Mouse (Mus musculus): ENCODE measurements around the gene Gas6. TPM values are rescaled to one million over a fixed set of nuclear protein-coding genes. Genes with fewer than 3 reads are reported as not detected.

Gas6 gene
- polyA plus RNA-seq, 1 experiment from 2014 or later, result 17.5 TPM

GRCm38 (mm10) chr8:13428156-13428555 is 66.1 kb downstream of the Gas6 start:
- Histone ChIP-seq H3K9ac (no peak overlapping the region), H3K4me2 (no peak overlapping the region), H3K27me3 (no peaks in the 10 kb centered on the region), H3K4me1 (no peaks in the 10 kb centered on the region), H3K9me3 (no peaks in the 10 kb centered on the region), H3K4me3 (no peak overlapping the region), H3K27ac (no peak overlapping the region), H3K36me3 (no peaks in the 10 kb centered on the region)
- no peak for ATAC-seq (ENCODE audit: insufficient number of reproducible peaks, insufficient read depth, low FRiP score, low TSS enrichment, low read depth)
- WGBS, result 80% methylated on average over 9 of the region's 9 CpGs

GRCm38 (mm10) chr8:13427351-13427750 is 66.9 kb downstream of the Gas6 start:
- H3K4me1 ChIP-seq, result no peaks in the 10 kb centered on the region
- no peaks in the 10 kb centered on the region for H3K27me3 ChIP-seq
- H3K9ac ChIP-seq, result no peak overlapping the region
- H3K4me2 ChIP-seq, result no peak overlapping the region
- no peak overlapping the region for H3K4me3 ChIP-seq
- 61% methylated on average over 6 of the region's 6 CpGs for WGBS
- no peaks in the 10 kb centered on the region for H3K36me3 ChIP-seq
- H3K9me3 ChIP-seq, result no peaks in the 10 kb centered on the region
- no peak for ATAC-seq (ENCODE audit: insufficient number of reproducible peaks, insufficient read depth, low FRiP score, low TSS enrichment, low read depth)
- H3K27ac ChIP-seq, result no peak overlapping the region

DNA sequence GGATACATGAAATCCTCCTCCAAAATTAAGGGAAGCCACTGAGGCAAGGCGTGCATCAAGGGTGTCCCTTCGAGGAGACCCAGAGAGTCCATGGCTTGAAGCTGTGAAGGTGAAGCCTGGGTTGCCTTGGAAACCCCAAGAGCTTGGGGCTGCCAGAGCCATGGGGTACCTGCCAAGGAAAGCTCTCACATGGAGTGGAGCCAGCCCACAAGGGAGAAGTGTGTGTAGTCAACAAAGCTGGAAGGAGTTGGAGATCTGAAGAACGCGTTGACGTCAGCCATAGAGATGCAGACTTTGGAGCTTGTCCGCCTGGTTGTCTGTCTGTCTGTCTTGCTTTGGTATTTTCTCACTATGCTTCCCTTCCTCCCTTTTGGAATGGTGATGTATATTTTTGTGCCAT is 73.3 kb downstream of the Gas6 start:
- Histone ChIP-seq H3K9ac (no peak overlapping the region), H3K4me2 (no peak overlapping the region), H3K4me1 (no peaks in the 10 kb centered on the region), H3K36me3 (no peaks in the 10 kb centered on the region), H3K27ac (no peak overlapping the region), H3K9me3 (no peaks in the 10 kb centered on the region), H3K27me3 (no peaks in the 10 kb centered on the region), H3K4me3 (no peak overlapping the region)
- ATAC-seq (ENCODE audit: insufficient number of reproducible peaks, insufficient read depth, low FRiP score, low TSS enrichment, low read depth), result no peak
- WGBS, result 84% methylated on average over 6 of the region's 6 CpGs

GRCm38 (mm10) chr8:13419111-13419639 is 75.1 kb downstream of the Gas6 start:
- Histone ChIP-seq H3K9me3 (no peaks in the 10 kb centered on the region), H3K4me2 (no peak overlapping the region), H3K36me3 (no peaks in the 10 kb centered on the region), H3K27me3 (no peaks in the 10 kb centered on the region), H3K4me3 (no peak overlapping the region), H3K4me1 (no peaks in the 10 kb centered on the region), H3K9ac (no peak overlapping the region), H3K27ac (no peak overlapping the region)
- 71% methylated on average over 2 of the region's 2 CpGs for WGBS
- no peak for ATAC-seq (ENCODE audit: insufficient number of reproducible peaks, insufficient read depth, low FRiP score, low TSS enrichment, low read depth)

DNA sequence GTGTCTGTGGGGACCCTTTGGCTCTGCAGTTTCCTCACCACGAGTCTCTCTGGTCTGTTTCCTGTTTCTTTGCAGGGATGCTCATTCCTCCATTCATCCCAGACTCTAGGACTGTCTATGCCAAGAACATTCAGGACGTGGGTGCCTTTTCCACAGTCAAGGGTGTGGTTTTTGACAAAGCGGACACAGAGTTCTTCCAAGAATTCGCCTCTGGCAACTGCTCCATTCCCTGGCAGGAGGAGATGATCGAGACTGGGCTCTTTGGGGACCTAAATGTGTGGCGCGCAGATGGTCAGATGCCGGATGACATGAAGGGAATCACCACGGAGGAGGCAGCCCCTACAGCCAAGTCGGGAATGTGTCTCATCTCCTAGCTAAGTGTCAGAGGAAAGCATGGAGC is 78.4 kb downstream of the Gas6 start:
- Histone ChIP-seq H3K4me1 (no peaks in the 10 kb centered on the region), H3K36me3 (no peaks in the 10 kb centered on the region), H3K9me3 (no peaks in the 10 kb centered on the region), H3K9ac (no peak overlapping the region), H3K4me2 (no peak overlapping the region), H3K4me3 (no peak overlapping the region), H3K27ac (no peak overlapping the region), H3K27me3 (no peaks in the 10 kb centered on the region)
- 69% methylated on average over 10 of the region's 10 CpGs for WGBS
- no peak for ATAC-seq (ENCODE audit: insufficient number of reproducible peaks, insufficient read depth, low FRiP score, low TSS enrichment, low read depth)

Other genes starting within 250 kb of the Gas6 start
- gene Adprhl1, start 240.3 kb downstream of the Gas6 start, polyA plus RNA-seq (2015; fragmentation: Nextera tagmentation; extraction: Ambion mirVana), result 1.9 TPM in 1 of 2 replicates, not detected in the other
- 33.2 and 33.4 TPM in 2 replicates for gene Dcun1d2, start 206.4 kb downstream of the Gas6 start, polyA plus RNA-seq (2015; fragmentation: Nextera tagmentation; extraction: Ambion mirVana)
- gene Tmco3, start 206.3 kb downstream of the Gas6 start, polyA plus RNA-seq (2015; fragmentation: Nextera tagmentation; extraction: Ambion mirVana), result 53.1 and 62.3 TPM in 2 replicates
- 164 and 166 TPM in 2 replicates for gene Tfdp1, start 155.7 kb downstream of the Gas6 start, polyA plus RNA-seq (2015; fragmentation: Nextera tagmentation; extraction: Ambion mirVana)
- not detected in 2 replicates for gene Atp4b, start 97.7 kb downstream of the Gas6 start, polyA plus RNA-seq (2015; fragmentation: Nextera tagmentation; extraction: Ambion mirVana)
- 0.03 TPM in 1 of 2 replicates, not detected in the other for gene Grk1, start 89.4 kb downstream of the Gas6 start, polyA plus RNA-seq (2015; fragmentation: Nextera tagmentation; extraction: Ambion mirVana)
- gene Tmem255b, start 59.3 kb downstream of the Gas6 start, polyA plus RNA-seq (2015; fragmentation: Nextera tagmentation; extraction: Ambion mirVana), result 0.38 TPM in 1 of 2 replicates, not detected in the other
- not detected in 2 replicates for gene 1700029H14Rik, start 68.0 kb upstream of the Gas6 start, polyA plus RNA-seq (2015; fragmentation: Nextera tagmentation; extraction: Ambion mirVana)
- gene Rasa3, start 183.1 kb upstream of the Gas6 start, polyA plus RNA-seq (2015; fragmentation: Nextera tagmentation; extraction: Ambion mirVana), result 25.5 and 29.1 TPM in 2 replicates
- 0.15 TPM in 1 of 2 replicates, not detected in the other for gene Cfap97d2, start 211.4 kb upstream of the Gas6 start, polyA plus RNA-seq (2015; fragmentation: Nextera tagmentation; extraction: Ambion mirVana)

All from embryonic facial prominence, embryonic 13.5 days (tissue).